Mouse (Mus musculus) neural tube, embryonic 12.5 days (tissue): ENCODE results near the gene Nr4a1. TPM values are rescaled to one million over a fixed set of nuclear protein-coding genes. Genes with fewer than 3 reads are reported as not detected.

Source experiments
- ATAC-seq: fragments of 200-750 bp; cut with Nextera tagmentation; 2 replicates; pipeline ENCODE4 v1.8.0; 2017; ENCODE audit warnings: low read depth, mild to moderate bottlenecking, moderate TSS enrichment, moderate library complexity; ENCODE audit not compliant: low FRiP score
- H3K27ac ChIP-seq: fragments of 300-500 bp; sonication (generic); 2 replicates; pipeline ENCODE4 v1.5.1; 2016
- H3K27me3 ChIP-seq: fragments of 300-500 bp; sonication (generic); replicated peaks from 2 replicates; pipeline ENCODE4 v1.6.1; 2016; ENCODE audit warnings: mild to moderate bottlenecking
- H3K36me3 ChIP-seq: fragments of 300-500 bp; sonication (generic); 2 replicates; pipeline ENCODE4 v1.6.1; 2016; ENCODE audit warnings: mild to moderate bottlenecking
- H3K4me1 ChIP-seq: fragments of 300-500 bp; sonication (generic); 2 replicates; pipeline ENCODE4 v1.6.1; 2016
- H3K4me2 ChIP-seq: fragments of 300-500 bp; sonication (generic); replicated peaks from 2 replicates; pipeline ENCODE4 v1.6.1; 2016; ENCODE audit warnings: mild to moderate bottlenecking
- H3K4me3 ChIP-seq: fragments of 300-500 bp; sonication (generic); 2 replicates; pipeline ENCODE4 v1.5.1; 2016
- H3K9ac ChIP-seq: fragments of 300-500 bp; sonication (generic); 2 replicates; pipeline ENCODE4 v1.6.1; 2016; ENCODE audit warnings: mild to moderate bottlenecking
- H3K9me3 ChIP-seq: fragments of 300-500 bp; sonication (generic); 2 replicates; pipeline ENCODE4 v1.6.1; 2016; ENCODE audit warnings: mild to moderate bottlenecking
- WGBS: fragments of 180-500 bp; shearing (Covaris S2); methylation state at CpG from one replicate; pipeline ENCODE4 v1.1.7; 2016; 5-methylcytosine and 5-hydroxymethylcytosine counted together
- polyA plus RNA-seq: library from polyadenylated mRNA; unstranded; fragments of >200 nt; fragmentation: Nextera tagmentation; extraction: Ambion mirVana; gene quantifications from 2 replicates; pipeline ENCODE4 v1.2.1, GENCODE M21; 2016

Nr4a1 gene
- polyA plus RNA-seq: 6.8 and 7.5 TPM in 2 replicates

DNA sequence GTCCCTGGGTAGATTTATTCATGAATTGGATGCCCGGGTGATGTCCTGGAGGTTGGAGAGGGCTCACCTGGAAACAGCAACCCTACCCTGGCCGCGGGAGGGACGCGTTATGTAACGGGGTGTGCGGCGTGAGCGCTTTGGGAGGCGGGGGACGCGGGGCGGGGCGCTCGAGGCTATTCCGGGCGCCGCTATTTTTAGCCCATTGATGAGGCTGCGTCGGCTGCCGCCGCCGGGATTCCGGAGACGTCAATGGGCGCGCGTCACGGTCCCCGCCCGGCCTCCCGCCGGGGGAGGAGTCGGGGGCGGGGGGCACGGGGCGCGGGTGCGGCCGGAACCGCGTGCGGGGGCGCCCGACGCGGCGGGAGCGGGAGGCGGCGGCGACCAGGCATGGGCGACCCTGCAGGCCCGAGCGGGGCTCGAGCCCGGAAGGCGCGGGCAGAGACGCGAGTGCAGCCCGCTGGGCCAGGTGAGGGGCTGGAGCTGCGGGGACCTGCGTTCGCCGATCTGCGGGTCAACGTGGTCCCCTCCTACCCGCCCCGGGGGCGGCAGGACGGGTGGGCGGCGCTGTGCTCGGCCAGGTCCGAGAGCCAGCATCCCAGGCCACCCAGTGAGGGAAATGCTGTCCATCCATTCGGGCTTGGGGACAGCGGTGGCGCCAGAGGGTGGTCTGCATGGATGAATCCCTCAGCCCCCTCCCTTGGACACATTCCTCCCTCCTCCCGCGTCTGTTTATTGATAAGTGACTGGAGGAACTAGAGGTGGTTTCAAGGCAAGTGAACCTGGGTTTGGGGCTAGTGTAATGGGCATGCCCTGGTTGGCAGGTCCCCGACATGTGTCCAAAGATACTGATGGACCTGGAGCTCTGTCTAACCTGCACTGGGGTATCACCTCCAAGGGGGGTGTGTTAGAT lies at the start of gene Nr4a1:
Gene Nr4a1, plus strand, starts transcription at position 384 of the 910 bp plus-strand sequence.
- Histone ChIP-seq H3K9me3 (no peaks in the 10 kb centered on the region), H3K9ac (peak within 1 kb of the TSS; percentile 84), H3K4me1 (peaks cover 9% of the 10 kb centered on the region), H3K4me2 (peak within 1 kb of the TSS; percentile 93), H3K27ac (no peak within 1 kb of the TSS), H3K36me3 (no peaks in the 10 kb centered on the region), H3K27me3 (no peaks in the 10 kb centered on the region), H3K4me3 (peak within 1 kb of the TSS; percentile 68)
- WGBS: 1% methylated on average over 78 of the region's 82 CpGs
- peak; percentile 63 for ATAC-seq

DNA sequence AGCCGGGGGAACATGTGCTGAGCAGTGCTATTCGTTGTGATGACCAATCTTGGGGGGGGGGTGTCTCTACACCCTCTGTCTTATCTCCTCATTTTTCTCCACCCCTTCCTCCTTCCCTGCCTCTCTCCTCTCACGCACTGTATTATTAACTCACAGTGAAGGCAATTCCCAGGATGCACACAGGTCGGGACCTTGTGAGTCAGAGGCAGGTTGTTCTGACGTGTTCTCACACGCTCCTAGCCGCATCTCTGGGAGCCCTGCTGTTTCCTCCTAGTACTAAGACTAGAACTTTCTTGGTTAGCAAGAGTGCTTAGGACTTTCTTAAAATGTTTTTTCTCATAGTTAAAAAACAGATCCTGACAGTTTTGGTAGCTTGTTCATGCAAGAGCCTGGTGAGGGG lies 49.3 kb upstream of the Nr4a1 start:
- Histone ChIP-seq H3K4me2 (no peak overlapping the region), H3K36me3 (peaks cover 87% of the 10 kb centered on the region), H3K27me3 (no peaks in the 10 kb centered on the region), H3K9me3 (no peaks in the 10 kb centered on the region), H3K27ac (no peak overlapping the region), H3K4me1 (no peaks in the 10 kb centered on the region), H3K9ac (no peak overlapping the region), H3K4me3 (no peak overlapping the region)
- ATAC-seq: no peak
- 87% methylated on average over 7 of the region's 7 CpGs for WGBS

DNA sequence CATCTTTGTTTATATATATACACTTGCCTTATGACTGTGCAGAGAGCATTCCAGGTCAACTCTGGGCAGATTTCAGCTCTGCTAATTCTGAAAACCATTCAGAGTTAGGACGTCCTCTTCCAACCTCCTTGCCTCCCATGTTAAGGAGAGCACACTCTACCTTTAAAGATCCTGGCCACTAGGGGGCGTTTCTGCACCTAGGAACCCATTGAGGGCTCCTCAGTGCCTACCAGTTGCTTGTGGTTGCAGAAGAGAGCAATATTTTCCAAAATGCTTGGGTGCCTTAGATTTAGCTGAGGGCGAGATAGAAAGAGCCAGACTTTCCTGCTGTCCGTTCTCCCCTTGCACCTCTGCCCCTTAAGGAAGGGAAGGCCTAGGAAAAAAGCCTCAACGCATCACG lies 43.8 kb upstream of the Nr4a1 start:
- Histone ChIP-seq H3K4me1 (no peaks in the 10 kb centered on the region), H3K9ac (no peak overlapping the region), H3K4me3 (no peak overlapping the region), H3K27ac (no peak overlapping the region), H3K27me3 (no peaks in the 10 kb centered on the region), H3K36me3 (peaks cover 69% of the 10 kb centered on the region), H3K9me3 (no peaks in the 10 kb centered on the region), H3K4me2 (no peak overlapping the region)
- WGBS: 64% methylated on average over 6 of the region's 6 CpGs
- no peak for ATAC-seq

GRCm38 (mm10) chr15:101210998-101211613 lies 43.0 kb upstream of the Nr4a1 start:
- H3K9me3 ChIP-seq: no peaks in the 10 kb centered on the region
- no peaks in the 10 kb centered on the region for H3K27me3 ChIP-seq
- no peak overlapping the region for H3K27ac ChIP-seq
- no peaks in the 10 kb centered on the region for H3K4me1 ChIP-seq
- H3K36me3 ChIP-seq: peaks cover 64% of the 10 kb centered on the region
- no peak overlapping the region for H3K4me2 ChIP-seq
- WGBS: 93% methylated on average over 14 of the region's 14 CpGs
- no peak overlapping the region for H3K4me3 ChIP-seq
- ATAC-seq: no peak
- no peak overlapping the region for H3K9ac ChIP-seq

DNA sequence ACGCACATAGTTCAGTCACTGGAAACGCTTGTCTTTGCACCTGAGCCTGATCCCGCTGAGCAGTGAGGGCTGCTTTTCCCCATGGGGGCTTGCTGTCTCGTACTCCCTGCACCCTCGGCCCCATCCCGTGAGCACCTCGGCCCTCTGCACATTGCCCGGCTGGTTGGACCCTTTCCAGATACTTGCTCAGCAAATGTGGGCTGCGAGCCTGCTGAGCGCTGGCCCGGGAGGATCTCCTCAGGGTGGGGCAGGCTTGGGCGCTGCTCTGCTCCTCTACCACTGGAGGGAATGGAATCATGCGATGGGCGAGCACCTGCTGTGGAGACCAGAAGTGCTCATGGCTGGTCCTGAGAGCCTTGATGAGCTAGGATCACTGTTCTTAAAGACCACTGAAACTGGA lies 41.6 kb upstream of the Nr4a1 start:
- Histone ChIP-seq H3K9me3 (no peaks in the 10 kb centered on the region), H3K27ac (no peak overlapping the region), H3K36me3 (peaks cover 52% of the 10 kb centered on the region), H3K4me3 (no peak overlapping the region), H3K4me1 (no peaks in the 10 kb centered on the region), H3K27me3 (no peaks in the 10 kb centered on the region), H3K9ac (no peak overlapping the region), H3K4me2 (no peak overlapping the region)
- ATAC-seq: no peak
- 86% methylated on average over 14 of the region's 14 CpGs for WGBS

DNA sequence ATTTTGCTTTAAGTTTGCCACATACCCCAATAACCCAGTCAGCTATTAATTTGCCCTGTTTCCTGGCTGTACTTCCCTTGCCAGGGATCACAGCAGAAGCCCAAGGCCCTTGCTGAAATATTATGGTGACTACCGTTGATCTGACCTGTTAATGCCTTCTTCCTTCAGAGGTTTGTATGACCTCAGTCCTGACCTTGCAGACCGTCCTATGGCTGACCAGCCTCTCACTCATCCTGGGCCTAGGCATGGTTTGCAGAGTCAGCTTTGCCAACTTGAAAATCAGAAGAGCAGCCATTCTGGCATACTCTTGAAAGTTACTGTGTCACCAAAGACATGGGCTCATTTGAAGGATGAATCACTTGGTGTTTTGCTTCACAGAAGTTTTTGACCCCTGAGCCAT lies 38.9 kb upstream of the Nr4a1 start:
- H3K36me3 ChIP-seq: peaks cover 33% of the 10 kb centered on the region
- no peak for ATAC-seq
- H3K4me1 ChIP-seq: no peaks in the 10 kb centered on the region
- no peaks in the 10 kb centered on the region for H3K9me3 ChIP-seq
- WGBS: 82% methylated on average over 2 of the region's 2 CpGs
- H3K27me3 ChIP-seq: no peaks in the 10 kb centered on the region
- H3K27ac ChIP-seq: no peak overlapping the region
- no peak overlapping the region for H3K9ac ChIP-seq
- H3K4me3 ChIP-seq: no peak overlapping the region
- no peak overlapping the region for H3K4me2 ChIP-seq

GRCm38 (mm10) chr15:101216036-101216435 lies 38.0 kb upstream of the Nr4a1 start:
- 75% methylated on average over 4 of the region's 4 CpGs for WGBS
- Histone ChIP-seq H3K4me2 (no peak overlapping the region), H3K4me1 (peaks cover 4% of the 10 kb centered on the region; the same call in 1 of the 2 replicates), H3K27ac (no peak overlapping the region), H3K9me3 (no peaks in the 10 kb centered on the region), H3K4me3 (no peak overlapping the region), H3K9ac (no peak overlapping the region), H3K36me3 (peaks cover 24% of the 10 kb centered on the region), H3K27me3 (no peaks in the 10 kb centered on the region)
- ATAC-seq: no peak

GRCm38 (mm10) chr15:101220905-101221297 lies 33.2 kb upstream of the Nr4a1 start:
- Histone ChIP-seq H3K4me1 (peaks cover 42% of the 10 kb centered on the region), H3K4me2 (peak overlapping the region; percentile 93)

DNA sequence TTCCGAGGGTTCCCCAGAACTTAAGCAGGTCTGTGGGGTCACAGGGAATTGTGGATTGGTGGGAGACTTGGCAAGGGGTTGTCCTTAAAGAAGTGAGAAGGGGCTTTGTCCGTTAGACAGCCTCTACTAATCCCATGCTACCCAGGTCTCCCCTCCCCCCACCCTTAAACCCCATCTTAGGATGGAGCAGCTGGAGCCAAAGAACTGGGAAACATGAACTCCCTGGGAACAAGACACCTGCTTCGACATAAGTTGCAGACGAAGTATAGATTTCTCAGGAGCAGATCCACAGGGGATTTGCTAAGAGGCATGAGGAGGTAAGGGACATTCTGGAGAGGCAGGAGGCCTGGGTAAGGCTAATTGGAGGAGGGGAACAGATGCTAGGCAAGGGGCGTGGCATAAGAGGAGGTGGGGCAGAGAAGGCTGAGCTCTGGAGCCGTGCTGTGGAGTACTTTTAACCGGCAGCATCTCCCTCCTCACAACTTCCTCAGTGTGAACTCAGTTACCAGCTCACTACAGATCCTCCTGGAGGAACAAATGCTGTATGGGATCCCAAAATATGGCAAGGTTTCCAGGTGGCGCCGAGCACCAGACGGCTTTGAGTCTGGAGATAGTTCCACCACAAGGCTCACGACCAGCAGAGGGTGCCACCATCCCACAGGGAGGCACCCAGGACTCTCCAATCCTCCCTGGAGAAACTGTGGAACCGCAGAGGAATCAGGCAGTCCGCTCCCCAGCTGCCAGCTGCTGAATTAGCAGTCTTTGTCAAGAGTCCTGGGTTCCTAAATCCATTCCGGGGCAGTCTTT lies 32.6 kb upstream of the Nr4a1 start:
- WGBS: 2% methylated on average over 14 of the region's 14 CpGs
- H3K4me3 ChIP-seq: no peak overlapping the region

More at GRCm38 (mm10) chr15:101220905-101221297, 33.2 kb upstream of the Nr4a1 start:
- 0 out of 2 replicates have a peak overlapping the region, but pooled peaks have one; percentile 13 for H3K9ac ChIP-seq
- 3% methylated on average over 8 of the region's 8 CpGs for WGBS
- H3K9me3 ChIP-seq: no peaks in the 10 kb centered on the region
- no peak overlapping the region for H3K4me3 ChIP-seq
- no peaks in the 10 kb centered on the region for H3K36me3 ChIP-seq
- peak; percentile 75 for ATAC-seq
- H3K27ac ChIP-seq: peak overlapping the region; percentile 26; the same call in 1 of the 2 replicates
- H3K27me3 ChIP-seq: peaks cover 13% of the 10 kb centered on the region

GRCm38 (mm10) chr15:101222897-101223482 lies 31.1 kb upstream of the Nr4a1 start:
- no peak overlapping the region for H3K4me3 ChIP-seq
- H3K4me1 ChIP-seq: peaks cover 45% of the 10 kb centered on the region
- H3K27me3 ChIP-seq: peaks cover 19% of the 10 kb centered on the region

More for the DNA sequence above, 32.6 kb upstream of the Nr4a1 start:
- peak; percentile 65 for ATAC-seq
- H3K4me1 ChIP-seq: peaks cover 42% of the 10 kb centered on the region
- peaks cover 16% of the 10 kb centered on the region for H3K27me3 ChIP-seq
- no peak overlapping the region for H3K27ac ChIP-seq
- no peaks in the 10 kb centered on the region for H3K9me3 ChIP-seq
- no peaks in the 10 kb centered on the region for H3K36me3 ChIP-seq
- 0 out of 2 replicates have a peak overlapping the region, but pooled peaks have one; percentile 13 for H3K9ac ChIP-seq
- peak overlapping the region; percentile 93 for H3K4me2 ChIP-seq

DNA sequence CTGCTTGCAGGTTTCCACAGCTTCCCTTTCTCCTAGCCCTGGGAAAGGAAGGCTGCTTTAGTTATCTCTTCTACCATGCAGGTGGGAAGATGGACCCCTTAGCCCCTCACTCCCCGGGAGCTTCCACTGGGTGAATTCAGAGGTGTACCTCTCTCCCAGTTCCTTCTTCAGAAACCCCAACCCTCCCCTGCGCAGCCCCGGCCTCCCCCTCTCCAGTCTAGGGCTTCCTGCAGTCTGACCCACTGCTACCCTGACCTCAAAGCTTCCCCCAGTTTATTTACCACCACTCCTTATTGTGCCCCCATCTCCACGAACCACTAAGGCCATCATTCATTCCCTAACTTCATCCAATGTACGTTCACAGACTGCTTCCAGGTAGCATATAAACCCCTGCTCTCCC lies 30.5 kb upstream of the Nr4a1 start:
- Histone ChIP-seq H3K4me2 (peak overlapping the region; percentile 93), H3K4me1 (peaks cover 48% of the 10 kb centered on the region), H3K27ac (no peak overlapping the region), H3K36me3 (no peaks in the 10 kb centered on the region), H3K4me3 (peak overlapping the region; percentile 69), H3K9me3 (no peaks in the 10 kb centered on the region), H3K9ac (peak overlapping the region; percentile 84), H3K27me3 (peaks cover 19% of the 10 kb centered on the region)
- no peak for ATAC-seq
- WGBS: 9% methylated on average over 5 of the region's 5 CpGs

More at GRCm38 (mm10) chr15:101222897-101223482, 31.1 kb upstream of the Nr4a1 start:
- 42% methylated on average over 13 of the region's 13 CpGs for WGBS
- no peak overlapping the region for H3K9ac ChIP-seq
- ATAC-seq: no peak
- no peaks in the 10 kb centered on the region for H3K9me3 ChIP-seq
- H3K36me3 ChIP-seq: no peaks in the 10 kb centered on the region
- H3K4me2 ChIP-seq: peak overlapping the region; percentile 93
- H3K27ac ChIP-seq: no peak overlapping the region
